Mouse (Mus musculus) midbrain, embryonic 11.5 days (tissue): Measurements from ENCODE around the gene Rfx5. TPM values are rescaled to one million over a fixed set of nuclear protein-coding genes. Genes with fewer than 3 reads are reported as not detected.
A peak's percentile ranks its signal among the peaks of the same experiment; 100 is the strongest.

Source experiments
- ATAC-seq: fragments of 200-750 bp; cut with Nextera tagmentation; 2 replicates; pipeline ENCODE4 v1.8.0; 2017; ENCODE audit warnings: moderate TSS enrichment, moderate library complexity; ENCODE audit not compliant: low FRiP score
- DNase-seq: peaks from one replicate; pipeline ENCODE4 v3.0.0; 2015; ENCODE audit warnings: low spot score; ENCODE audit errors: missing footprints
- H3K27ac ChIP-seq: fragments of 300-500 bp; sonication (generic); 2 replicates; pipeline ENCODE4 v1.5.1; 2014; ENCODE audit warnings: low read depth, low read length
- H3K27me3 ChIP-seq: fragments of 300-500 bp; sonication (generic); 2 replicates; pipeline ENCODE4 v1.6.1; 2014; ENCODE audit warnings: mild to moderate bottlenecking, low read length, moderate library complexity, mixed read lengths; ENCODE audit not compliant: control insufficient read depth, insufficient read depth
- H3K36me3 ChIP-seq: fragments of 300-500 bp; sonication (generic); 2 replicates; pipeline ENCODE4 v1.6.1; 2014; ENCODE audit warnings: mild to moderate bottlenecking, low read length, moderate library complexity, mixed read lengths; ENCODE audit not compliant: control insufficient read depth, insufficient read depth
- H3K4me1 ChIP-seq: fragments of 300-500 bp; sonication (generic); 2 replicates; pipeline ENCODE4 v1.6.1; 2014; ENCODE audit warnings: low read length; ENCODE audit not compliant: control insufficient read depth, insufficient read depth
- H3K4me2 ChIP-seq: fragments of 300-500 bp; sonication (generic); 2 replicates; pipeline ENCODE4 v1.6.1; 2014; ENCODE audit warnings: mild to moderate bottlenecking, moderate library complexity
- H3K4me3 ChIP-seq: fragments of 300-500 bp; sonication (generic); 2 replicates; pipeline ENCODE4 v1.5.1; 2014; ENCODE audit warnings: low read depth, low read length
- H3K9ac ChIP-seq: fragments of 300-500 bp; sonication (generic); 2 replicates; pipeline ENCODE4 v1.6.1; 2014; ENCODE audit warnings: low read length
- H3K9me3 ChIP-seq: fragments of 300-500 bp; sonication (generic); 2 replicates; pipeline ENCODE4 v1.6.1; 2016; ENCODE audit warnings: low read length; ENCODE audit not compliant: control insufficient read depth
- WGBS: fragments of 180-500 bp; shearing (Covaris S2); extraction: QIAGEN DNeasy Blood & Tissue Kit; methylation state at CpG from one replicate; pipeline ENCODE4 v1.1.7; 2014; 5-methylcytosine and 5-hydroxymethylcytosine counted together
- microRNA-seq: library from miRNA; unstranded; fragments of <30 nt; microRNA quantifications from one replicate; pipeline ENCODE4, GENCODE M21; 2017
- polyA plus RNA-seq: library from polyadenylated mRNA; unstranded; fragments of >200 nt; fragmentation: Nextera tagmentation; extraction: Ambion mirVana; gene quantifications from 2 replicates; pipeline ENCODE4 v1.2.1, GENCODE M21; 2014

Rfx5 gene
- polyA plus RNA-seq, 1 experiment from 2014 or later: 6.8 TPM

DNA sequence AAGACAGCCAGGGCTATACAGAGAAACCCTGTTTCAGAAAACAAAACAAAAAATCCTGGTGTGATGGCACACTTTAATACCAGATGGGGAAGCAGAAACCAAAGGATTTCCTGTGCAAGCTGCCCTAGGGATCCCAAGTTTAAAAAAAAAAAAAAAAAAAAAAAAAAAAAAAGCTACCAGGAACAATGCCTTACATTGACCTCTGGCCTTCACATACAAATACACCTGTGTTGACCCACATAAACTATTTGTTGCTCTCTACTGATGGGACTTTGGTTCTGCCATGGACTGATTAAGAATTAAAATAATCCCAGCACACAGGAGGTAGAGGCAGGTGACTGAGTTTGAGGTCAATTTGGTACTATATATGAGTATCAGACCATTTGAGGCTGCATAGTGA, 49.4 kb downstream of the Rfx5 start:
- H3K27me3 ChIP-seq: no peaks in the 10 kb centered on the region
- H3K9me3 ChIP-seq: no peaks in the 10 kb centered on the region
- ATAC-seq (no peak), DNase-seq (no peak)
- peaks cover 5% of the 10 kb centered on the region for H3K4me1 ChIP-seq
- no peak overlapping the region for H3K9ac ChIP-seq
- no peak overlapping the region for H3K4me3 ChIP-seq
- H3K4me2 ChIP-seq: no peak overlapping the region
- H3K27ac ChIP-seq: no peak overlapping the region
- H3K36me3 ChIP-seq: peaks cover 26% of the 10 kb centered on the region

DNA sequence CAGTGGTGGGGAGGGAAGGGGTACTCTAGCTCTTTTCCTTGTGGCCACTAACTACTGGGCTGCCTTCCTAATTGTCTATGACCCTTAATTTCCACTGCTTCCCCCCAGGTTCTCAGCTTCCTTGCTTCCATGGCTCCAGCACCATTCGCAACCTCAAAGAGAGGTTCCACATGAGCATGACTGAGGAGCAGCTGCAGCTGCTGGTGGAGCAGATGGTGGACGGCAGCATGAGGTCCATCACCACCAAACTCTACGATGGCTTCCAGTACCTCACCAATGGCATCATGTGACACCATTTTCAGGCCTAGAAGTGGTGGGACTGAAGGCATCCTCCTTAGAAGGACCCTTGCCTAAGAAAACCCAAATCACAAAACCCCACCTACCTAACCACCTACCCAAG, 51.8 kb downstream of the Rfx5 start:
- 97% methylated on average over 3 of the region's 3 CpGs for WGBS
- Histone ChIP-seq H3K27ac (no peak overlapping the region), H3K36me3 (peaks cover 36% of the 10 kb centered on the region)

DNA sequence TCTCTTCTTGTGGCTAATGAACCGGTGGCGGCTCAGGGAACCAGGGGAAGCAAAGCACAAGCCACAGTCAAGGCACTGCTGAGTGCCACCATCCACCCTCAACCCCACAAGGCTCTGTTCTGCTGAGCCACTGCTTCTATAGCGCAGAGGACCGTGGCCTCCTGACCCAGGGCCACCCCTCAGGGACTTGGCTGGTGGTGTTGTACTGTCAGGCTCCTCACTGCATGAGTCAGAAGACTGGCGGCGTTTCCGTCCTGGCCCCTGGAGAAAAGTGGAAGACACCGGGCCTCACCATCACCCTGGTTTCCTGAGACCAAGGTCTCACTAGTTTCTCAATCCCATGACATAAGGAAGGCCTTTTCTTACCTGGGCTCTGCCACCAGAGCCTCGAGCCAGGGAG, 53.8 kb downstream of the Rfx5 start:
- Histone ChIP-seq H3K4me3 (no peak overlapping the region), H3K36me3 (peaks cover 43% of the 10 kb centered on the region), H3K4me1 (peaks cover 5% of the 10 kb centered on the region), H3K27me3 (no peaks in the 10 kb centered on the region), H3K4me2 (no peak overlapping the region), H3K9me3 (no peaks in the 10 kb centered on the region), H3K9ac (no peak overlapping the region), H3K27ac (peak overlapping the region; percentile 55; the same call in 1 of the 2 replicates)
- 87% methylated on average over 9 of the region's 9 CpGs for WGBS
- no peak for DNase-seq
- no peak for ATAC-seq

More for the DNA sequence above, 51.8 kb downstream of the Rfx5 start:
- H3K4me3 ChIP-seq: no peak overlapping the region
- no peaks in the 10 kb centered on the region for H3K9me3 ChIP-seq
- no peaks in the 10 kb centered on the region for H3K27me3 ChIP-seq
- H3K9ac ChIP-seq: no peak overlapping the region
- peaks cover 5% of the 10 kb centered on the region for H3K4me1 ChIP-seq
- ATAC-seq: no peak
- no peak overlapping the region for H3K4me2 ChIP-seq
- no peak for DNase-seq

DNA sequence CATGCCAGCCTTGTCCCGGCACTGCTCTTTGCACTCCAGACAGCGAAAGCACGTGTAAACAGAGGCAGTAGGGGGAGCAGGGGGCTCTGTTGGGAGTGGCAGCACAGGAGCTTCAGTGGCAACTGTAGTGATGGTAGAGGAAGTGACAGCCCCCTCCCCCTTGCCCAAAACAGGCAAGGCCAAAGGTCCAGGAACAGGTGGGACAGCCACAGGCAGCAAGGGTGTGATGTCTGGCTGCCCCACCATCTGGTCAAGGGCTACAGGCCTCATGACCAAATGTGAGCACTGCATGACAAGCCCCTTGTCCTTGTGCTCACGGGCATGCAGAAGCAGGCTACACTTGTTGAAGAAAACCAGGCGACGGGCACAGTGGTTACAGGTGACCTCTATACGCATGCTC, 56.5 kb downstream of the Rfx5 start:
- Histone ChIP-seq H3K4me1 (peaks cover 19% of the 10 kb centered on the region), H3K4me3 (no peak overlapping the region), H3K36me3 (peaks cover 41% of the 10 kb centered on the region), H3K9me3 (no peaks in the 10 kb centered on the region), H3K27me3 (no peaks in the 10 kb centered on the region), H3K4me2 (no peak overlapping the region), H3K9ac (no peak overlapping the region), H3K27ac (no peak overlapping the region)
- 91% methylated on average over 7 of the region's 7 CpGs for WGBS
- DNase-seq (no peak), ATAC-seq (no peak)

Small RNA genes within 50 kb of the gene (microRNA-seq; reads per million reads assigned to microRNA genes)
- gene Mir7013: 0.76 reads per million

Other genes starting within 250 kb of the Rfx5 start
- 2.3 and 2.9 TPM in 2 replicates for gene Cgn, start 167.6 kb upstream of the Rfx5 start, polyA plus RNA-seq
- gene Pogz, start 116.5 kb upstream of the Rfx5 start, polyA plus RNA-seq: 24.1 and 24.2 TPM in 2 replicates
- 339 and 371 TPM in 2 replicates for gene Psmb4, start 67.1 kb upstream of the Rfx5 start, polyA plus RNA-seq
- gene Selenbp1, start 21.0 kb upstream of the Rfx5 start, polyA plus RNA-seq: 3.6 and 4.7 TPM in 2 replicates
- 20.2 and 21.2 TPM in 2 replicates for gene Pi4kb, start 20.7 kb downstream of the Rfx5 start, polyA plus RNA-seq
- gene Zfp687, start 61.4 kb downstream of the Rfx5 start, polyA plus RNA-seq: 24.1 and 29.7 TPM in 2 replicates
- gene Psmd4, start 88.5 kb downstream of the Rfx5 start, polyA plus RNA-seq: 300 and 316 TPM in 2 replicates
- gene Pip5k1a, start 152.9 kb downstream of the Rfx5 start, polyA plus RNA-seq: 13.2 and 15.1 TPM in 2 replicates
- 221 and 238 TPM in 2 replicates for gene Vps72, start 156.9 kb downstream of the Rfx5 start, polyA plus RNA-seq
- gene Tmod4, start 170.4 kb downstream of the Rfx5 start, polyA plus RNA-seq: 0.97 TPM in 1 of 2 replicates, not detected in the other
- 84.9 and 86.3 TPM in 2 replicates for gene Scnm1, start 179.9 kb downstream of the Rfx5 start, polyA plus RNA-seq
- 16.1 and 17.4 TPM in 2 replicates for gene Lysmd1, start 180.0 kb downstream of the Rfx5 start, polyA plus RNA-seq
- gene Tnfaip8l2, start 188.3 kb downstream of the Rfx5 start, polyA plus RNA-seq: 2.2 and 2.9 TPM in 2 replicates
- 14.1 and 17.8 TPM in 2 replicates for gene Sema6c, start 206.4 kb downstream of the Rfx5 start, polyA plus RNA-seq